Mouse (Mus musculus): ENCODE results near the gene Ccl11.

Ccl11 gene

DNA sequence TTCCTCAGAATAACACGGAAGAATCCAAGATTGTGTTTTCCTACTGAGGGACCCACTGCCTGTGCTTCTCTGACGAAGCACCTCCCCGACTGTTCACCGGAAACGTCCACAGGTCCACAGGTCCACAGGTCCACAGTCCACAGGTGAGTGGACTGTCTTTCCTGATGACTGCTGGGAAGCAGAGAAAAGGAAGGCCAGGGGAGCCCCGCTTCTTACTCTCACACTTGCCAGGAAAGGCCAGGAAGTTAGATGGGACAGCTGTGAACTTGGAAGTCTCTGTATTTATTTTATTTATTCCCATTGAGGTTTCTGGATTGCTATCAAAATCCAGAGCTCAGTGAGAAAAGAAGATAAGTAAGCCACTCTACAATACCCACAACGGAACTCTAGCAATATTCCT lies 3.8 kb upstream of the Ccl11 start:
- in situ Hi-C loops (cut with MboI, MseI): loop anchor here (5.0 kb wide), 2 partner anchors 123 to 128 kb away; no protein-coding TSS in a partner anchor

DNA sequence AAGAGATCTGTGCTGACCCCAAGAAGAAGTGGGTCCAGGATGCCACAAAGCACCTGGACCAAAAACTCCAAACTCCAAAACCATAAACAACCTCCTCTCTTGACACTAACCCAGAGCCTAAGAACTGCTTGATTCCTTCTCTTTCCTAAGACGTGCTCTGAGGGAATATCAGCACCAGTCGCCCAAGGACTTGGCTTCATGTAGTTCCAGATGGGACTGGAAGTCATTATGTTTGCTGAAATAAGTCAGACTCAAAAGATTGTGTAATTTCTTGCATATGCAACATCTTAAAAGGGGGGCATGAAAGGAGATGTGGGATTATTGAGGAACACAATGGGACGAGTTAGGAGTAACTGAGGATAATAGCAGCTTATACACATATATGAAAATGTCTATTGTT lies 4.6 kb downstream of the Ccl11 start:
- in situ Hi-C loops (cut with MboI, MseI): no loop called here

DNA sequence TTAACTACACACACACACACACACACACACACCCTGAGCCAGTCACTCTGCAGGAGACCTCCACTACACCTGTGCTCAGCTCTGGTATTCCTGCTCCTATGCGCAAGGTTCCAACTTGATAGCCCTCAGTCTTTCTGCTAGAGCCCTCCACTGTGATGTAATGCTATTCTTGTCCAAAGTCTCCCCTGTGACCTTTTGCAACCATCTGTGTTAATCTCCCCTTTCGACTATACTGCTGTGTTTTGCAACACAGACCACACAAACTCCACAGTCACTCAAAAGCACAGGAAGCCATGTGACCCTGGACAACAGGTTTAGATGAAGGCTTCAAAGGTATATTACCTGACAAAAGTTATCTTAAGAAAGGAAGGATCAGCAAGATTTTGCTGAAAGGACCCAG lies 5.8 kb downstream of the Ccl11 start:
- in situ Hi-C loops (cut with MboI, MseI): no loop called here

DNA sequence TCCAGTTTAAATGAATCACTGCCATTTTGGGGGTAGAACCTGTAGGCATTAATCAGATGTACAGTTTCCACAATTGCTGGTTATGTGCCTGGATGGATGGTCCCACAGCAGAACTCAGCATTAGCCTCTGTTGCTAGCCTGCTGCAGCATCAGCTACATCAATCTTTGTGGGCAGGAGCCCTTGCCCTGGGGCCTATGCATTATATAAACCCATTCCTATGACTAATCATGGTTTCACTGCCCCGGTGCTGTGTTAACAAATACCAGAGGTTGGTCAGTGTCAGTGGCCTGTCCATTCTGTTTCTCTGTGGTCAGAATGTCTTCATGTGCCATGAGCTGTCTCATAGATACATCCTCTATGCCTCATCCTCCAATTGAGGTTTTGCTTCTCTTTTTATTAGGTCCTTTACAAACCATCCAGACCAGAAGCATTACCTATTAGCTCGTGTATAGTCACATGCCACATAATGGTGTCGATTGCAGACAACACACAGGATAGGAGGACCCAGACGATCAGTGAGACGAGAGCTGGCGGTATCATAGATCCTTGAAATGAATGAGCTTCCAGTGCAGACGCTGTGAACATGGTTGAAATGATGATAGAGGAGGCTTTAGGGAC lies 9.4 kb downstream of the Ccl11 start:
- in situ Hi-C loops (cut with MboI, MseI): no loop called here

DNA sequence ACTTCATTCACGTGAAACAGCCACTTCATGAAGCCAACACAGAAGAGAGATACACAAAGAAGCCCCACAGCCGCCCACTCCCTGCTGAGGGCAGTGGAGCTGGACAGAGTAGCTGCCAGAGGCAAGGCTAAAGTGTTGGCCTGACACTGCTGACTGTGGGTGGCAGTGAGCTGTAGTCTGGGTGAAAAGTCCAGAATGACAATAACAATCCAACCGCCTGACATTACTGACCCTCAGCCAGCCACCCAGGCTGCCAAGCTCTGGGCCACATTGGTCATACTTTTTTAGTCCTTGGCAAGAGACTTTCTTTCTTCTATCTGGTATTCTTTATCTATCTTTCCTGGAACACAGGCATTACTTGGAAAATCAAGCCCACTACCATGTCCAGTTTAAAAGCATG lies 13.5 kb downstream of the Ccl11 start:
- in situ Hi-C loops (cut with MboI, MseI): no loop called here

DNA sequence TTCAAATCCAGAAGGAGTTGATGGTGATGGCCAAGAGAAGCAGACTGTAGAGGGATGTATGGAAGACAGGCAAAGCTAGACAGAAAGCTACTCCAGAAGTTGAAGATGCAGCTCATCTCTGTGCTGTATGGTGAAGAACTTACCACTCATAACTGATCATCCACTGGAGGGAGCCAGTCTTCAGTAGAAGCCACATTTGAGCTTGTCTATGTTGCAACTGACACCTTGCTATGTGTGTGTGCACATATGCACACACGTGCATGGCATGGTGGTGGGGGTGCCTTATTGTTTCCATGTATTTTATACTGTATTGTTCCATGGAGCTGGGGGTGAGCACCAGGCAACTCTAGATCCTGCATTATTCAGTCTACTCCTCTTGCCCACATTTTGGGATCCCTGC lies 14.8 kb downstream of the Ccl11 start:
- in situ Hi-C loops (cut with MboI, MseI): no loop called here

DNA sequence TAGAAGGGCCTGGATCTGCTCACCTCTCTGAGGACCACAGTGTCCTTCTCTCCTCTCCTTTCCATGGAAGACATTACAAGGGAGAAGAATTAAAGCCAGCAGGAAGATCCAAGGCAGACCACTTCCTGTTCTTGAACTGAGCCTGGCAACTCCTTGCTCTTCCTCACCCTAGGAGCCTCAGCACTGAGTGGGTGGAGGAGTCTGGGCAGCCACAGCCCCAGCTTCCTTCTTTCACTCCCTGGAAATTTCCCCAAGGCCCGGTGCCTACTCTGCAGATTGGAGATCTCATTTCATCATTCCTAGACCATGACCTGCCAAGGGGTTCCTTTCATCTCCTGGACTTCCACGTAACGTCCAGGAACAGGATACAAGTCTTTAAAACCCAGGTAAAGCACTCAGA lies 15.4 kb downstream of the Ccl11 start:
- in situ Hi-C loops (cut with MboI, MseI): no loop called here

DNA sequence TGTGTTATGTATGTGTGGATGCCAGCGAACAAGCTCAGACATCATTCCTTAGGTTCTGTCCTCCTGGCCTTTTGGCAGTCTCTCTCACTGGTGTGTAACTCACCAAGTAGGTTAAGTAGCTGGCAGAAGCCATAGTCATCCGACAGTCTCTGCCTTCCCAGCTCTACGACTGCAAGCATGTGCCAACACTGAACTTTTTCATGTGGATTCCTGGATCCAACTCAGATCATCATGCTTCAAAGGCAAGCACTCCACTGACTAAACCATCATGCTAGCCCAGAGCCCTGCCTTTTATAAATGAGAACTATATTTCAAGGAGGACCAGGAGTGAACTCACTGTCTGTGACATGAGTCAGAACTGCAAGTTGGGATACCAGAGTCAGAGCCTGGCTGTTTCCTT lies 16.1 kb downstream of the Ccl11 start:
- in situ Hi-C loops (cut with MboI, MseI): no loop called here

DNA sequence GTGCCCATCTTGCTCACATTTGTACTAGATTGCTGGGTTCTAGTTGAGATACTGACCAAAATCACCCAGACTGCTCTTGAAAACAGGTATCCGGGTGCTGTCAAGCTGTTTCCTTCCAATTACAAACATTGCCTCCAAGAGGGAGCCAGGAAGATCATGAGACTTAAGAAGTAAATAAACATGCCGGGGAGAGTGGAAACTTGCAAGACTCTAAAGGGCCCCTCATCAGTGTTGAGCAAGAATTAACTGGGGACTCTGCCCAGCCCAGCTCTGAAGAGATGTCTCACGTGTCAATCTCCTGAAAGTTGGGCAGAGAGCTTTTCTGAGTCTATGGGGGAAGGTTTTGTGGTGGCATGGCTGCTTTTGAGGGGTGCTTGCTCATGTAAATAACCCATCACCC lies 19.4 kb downstream of the Ccl11 start:
- in situ Hi-C loops (cut with MboI, MseI): no loop called here

DNA sequence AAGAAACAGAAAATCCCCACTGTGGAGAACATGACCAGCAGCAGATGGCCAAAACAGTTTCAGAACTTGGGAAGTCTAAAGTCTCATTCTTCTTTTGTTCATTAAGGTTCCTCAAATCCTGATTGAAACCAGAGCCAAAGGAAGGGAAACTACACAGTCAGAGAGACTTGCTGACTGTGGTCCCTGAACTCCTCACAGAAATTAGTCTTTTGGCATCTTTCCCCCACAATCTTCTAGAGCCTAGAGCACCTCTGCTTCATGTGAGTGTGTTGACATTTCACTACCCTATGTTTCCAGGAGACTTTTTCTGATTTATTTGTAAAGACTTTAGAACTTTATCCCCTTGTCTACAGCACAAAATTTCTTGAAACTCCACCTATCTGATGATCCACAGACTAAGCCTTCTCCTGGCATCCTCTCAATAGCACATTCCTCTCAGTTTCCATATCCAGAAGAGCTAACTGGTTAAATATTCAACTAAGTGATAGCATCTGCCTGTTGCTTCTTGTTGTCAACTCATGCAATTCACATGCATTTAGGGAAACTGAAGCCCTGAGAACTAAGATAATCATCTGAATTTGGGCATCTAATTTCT lies 20.6 kb downstream of the Ccl11 start:
- in situ Hi-C loops (cut with MboI, MseI): no loop called here

DNA sequence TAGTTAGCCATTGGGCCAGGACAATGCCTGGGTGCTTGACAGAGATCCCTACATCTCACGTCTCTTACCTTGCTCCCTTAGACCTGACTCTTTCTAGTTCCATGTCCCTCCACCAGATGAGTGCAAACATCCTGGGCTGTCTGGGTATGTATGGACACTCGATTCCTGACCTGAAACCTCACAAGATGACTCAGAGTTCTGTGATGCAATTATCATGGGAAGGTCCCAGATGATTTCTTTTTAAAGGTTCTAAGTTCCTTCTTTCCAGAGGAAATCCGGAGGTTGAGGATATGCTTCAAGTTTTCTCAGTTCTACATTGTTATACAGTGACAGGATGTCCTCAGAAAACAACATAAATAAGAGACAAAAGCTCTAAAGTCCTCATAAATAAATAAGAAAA lies 23.2 kb downstream of the Ccl11 start:
- in situ Hi-C loops (cut with MboI, MseI): no loop called here

DNA sequence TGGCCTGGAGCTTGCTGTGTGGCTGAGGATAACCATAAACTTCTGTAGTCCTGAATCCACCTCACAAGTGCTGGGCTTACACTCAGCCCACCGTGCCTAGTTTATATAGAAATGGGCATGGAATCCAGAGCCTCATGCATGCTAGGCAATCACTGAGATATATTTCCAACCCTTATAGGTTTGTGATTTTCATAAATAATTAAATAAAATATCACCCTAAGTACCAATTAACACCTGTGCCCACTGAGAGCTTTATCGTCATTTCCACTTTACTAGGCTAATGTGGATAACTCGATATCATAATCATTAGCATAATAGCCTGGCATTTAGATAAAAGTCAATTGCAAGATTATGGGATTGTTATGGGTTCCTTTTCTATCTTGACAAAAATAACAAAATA lies 26.7 kb downstream of the Ccl11 start:
- in situ Hi-C loops (cut with MboI, MseI): no loop called here

DNA sequence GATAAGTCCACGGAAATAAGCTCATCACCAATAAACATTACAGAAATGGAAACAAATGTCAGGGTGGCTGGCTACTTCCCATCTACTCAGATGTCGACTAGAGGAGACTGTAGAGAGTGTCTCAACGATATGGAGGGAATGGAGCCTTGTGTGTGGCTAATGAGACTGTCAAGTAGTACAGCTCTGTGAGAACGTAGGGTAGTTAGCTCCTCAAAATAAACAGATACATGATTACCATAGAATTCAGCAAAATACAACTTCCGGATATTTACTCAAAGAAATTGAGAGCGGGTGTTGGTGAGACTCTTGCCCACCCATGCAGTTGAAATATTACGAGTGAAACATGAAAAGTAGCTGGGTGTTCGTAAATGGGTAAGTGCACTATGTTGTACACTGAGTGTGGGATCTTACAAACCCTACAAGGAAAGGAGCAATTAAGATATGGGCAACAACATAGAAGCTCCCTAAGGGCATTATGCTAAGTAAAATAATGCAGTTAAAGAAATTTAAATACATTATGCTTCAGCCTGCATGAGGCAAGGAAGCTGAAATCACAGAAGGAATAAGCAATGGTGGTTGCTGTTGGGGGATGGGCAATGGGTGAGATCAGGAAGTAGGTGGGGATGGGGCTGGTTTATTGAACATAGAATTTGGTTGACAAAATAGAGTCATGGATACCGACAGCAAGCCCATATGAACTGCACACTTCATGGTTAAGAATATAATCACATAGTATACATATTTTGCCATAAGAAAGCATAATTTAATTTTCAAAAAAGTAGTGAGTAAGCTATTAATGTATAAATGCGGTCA lies 42.1 kb downstream of the Ccl11 start:
- in situ Hi-C loops (cut with MboI, MseI): no loop called here

DNA sequence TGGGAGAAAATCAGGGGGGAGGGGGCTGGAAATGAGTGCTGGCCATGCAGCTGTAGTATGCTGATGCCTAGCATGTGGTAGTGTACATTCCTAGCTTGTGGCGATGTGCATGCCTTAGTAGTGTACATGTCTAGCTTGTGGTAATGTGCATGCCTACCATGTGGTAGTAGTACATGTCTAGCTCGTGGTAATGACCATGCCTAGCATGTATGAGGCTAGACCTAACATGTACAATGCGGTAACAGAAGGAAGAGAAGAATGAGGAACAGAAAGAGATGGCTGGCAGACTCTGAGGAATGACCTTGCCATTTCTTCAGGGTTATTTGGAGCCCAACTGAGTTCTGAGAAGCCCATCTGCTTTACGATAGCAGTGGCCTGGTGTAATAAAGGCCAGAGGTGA lies 43.5 kb downstream of the Ccl11 start:
- in situ Hi-C loops (cut with MboI, MseI): no loop called here

DNA sequence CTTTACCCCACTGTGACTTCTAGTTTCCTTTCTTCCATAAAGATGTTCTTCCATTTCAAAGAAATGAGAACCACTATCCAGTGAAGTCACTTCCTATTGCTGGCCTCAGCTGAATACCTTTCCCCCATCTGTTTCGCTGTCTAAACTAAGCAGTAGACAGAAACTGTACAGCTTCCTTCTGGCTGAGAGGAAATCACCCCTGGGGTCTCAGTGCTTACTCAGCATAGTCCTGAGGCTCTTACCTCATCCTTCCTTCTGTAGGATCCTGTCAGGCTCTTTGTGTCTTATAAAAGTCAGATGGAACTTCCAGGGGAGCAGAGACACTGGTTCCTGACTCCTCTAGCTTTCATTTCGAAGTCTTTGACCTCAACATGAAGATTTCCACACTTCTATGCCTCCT lies 43.9 kb downstream of the Ccl11 start, which contains the start of gene Ccl12:
Gene Ccl12, plus strand, starts transcription at position 317 of the 400 bp plus-strand sequence.
- in situ Hi-C loops (cut with MboI, MseI): no loop called here

DNA sequence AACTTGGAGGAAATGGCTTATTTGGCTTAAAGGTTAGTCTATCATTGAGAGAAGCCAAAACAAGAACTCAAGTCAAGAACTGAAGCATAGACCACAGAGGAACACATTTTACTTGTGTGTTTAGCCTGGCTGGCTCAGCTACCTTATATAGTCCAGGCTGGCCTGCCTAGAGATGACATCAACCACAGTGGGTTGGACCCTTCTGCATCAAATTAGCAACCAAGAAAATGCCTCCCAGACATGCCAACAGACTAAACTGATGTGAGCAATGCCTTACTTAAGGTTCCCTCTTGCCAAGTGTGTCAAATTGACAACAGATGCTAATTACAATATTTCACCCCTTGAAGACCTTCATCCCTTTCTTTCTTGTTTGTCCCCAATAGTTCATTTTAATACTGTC lies 52.0 kb downstream of the Ccl11 start:
- in situ Hi-C loops (cut with MboI, MseI): no loop called here

DNA sequence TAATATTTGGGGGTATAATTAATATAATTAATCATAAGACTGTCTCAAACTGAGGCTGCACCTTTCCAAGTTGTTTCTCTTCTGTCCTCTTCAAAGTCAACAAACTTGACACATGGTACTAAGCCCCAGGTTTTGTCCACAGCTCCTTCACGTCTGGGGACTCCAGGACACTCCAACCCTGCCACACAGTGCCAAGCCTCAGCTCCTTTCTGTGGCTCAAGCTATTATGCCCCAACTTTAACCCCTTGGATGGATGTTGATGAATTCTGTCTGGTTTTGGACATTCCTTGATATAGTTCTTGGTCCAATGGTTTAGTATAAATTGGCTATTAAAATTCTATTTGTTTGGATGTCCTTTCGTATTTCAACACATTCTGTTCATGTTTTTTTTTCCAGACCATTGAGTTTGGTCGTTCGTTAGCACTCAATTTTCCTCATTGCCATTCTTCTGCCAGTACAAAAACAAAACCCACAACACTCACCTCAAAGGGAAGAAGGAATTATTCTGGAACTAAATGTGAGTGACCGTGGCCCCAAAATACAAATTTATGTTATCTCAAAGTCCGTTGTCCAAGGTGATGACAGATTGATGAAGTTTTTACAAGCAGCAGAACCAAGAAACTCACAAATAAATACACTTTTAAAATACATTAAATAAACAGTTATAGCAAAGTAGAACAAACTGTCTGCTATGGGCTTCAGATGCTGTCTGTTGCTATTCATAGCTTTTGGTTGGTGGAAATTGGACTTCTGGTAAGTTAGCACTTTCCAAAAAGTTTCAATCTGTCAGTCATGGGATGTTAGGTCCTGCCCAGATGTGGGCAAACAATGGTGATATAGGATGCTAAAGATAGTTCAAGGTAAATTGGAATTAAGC lies 53.0 kb downstream of the Ccl11 start:
- in situ Hi-C loops (cut with MboI, MseI): no loop called here

All from T-helper 17 cell (primary cell).